Mouse (Mus musculus): Measurements from ENCODE around the gene Tsr3. TPM values are rescaled to one million over a fixed set of nuclear protein-coding genes. Genes with fewer than 3 reads are reported as not detected.

Tsr3 gene
- polyA plus RNA-seq (2015; fragmentation: Nextera tagmentation; extraction: Ambion mirVana), result 35.8 and 37.1 TPM in 2 replicates

GRCm38 (mm10) chr17:25239695-25240636 is at the start of gene Tsr3, which contains the start of gene Gnptg:
TSS of gene Tsr3 (plus strand) at chr17:25240170.
TSS of gene Gnptg (minus strand) at chr17:25240124.
- Histone ChIP-seq H3K4me2 (ENCODE audit: low read depth, low read length) (peak within 1 kb of the TSS; percentile 77), H3K27ac (ENCODE audit: low read length) (peak within 1 kb of the TSS; percentile 80), H3K4me1 (ENCODE audit: control insufficient read depth, insufficient read depth, low read length) (peaks cover 16% of the 10 kb centered on the region), H3K9ac (ENCODE audit: low read length) (peak within 1 kb of the TSS; percentile 91), H3K27me3 (ENCODE audit: control insufficient read depth, insufficient read depth, low read length) (no peaks in the 10 kb centered on the region), H3K36me3 (ENCODE audit: control insufficient read depth, insufficient read depth, low read length) (peaks cover 13% of the 10 kb centered on the region; the same call in 1 of the 2 replicates), H3K9me3 (replicated peaks; ENCODE audit: control insufficient read depth, low read length) (no peaks in the 10 kb centered on the region), H3K4me3 (replicated peaks; ENCODE audit: low read length) (peak within 1 kb of the TSS; percentile 94)
- under 1% methylated on average over 80 of the region's 80 CpGs for WGBS
- ATAC-seq (ENCODE audit: insufficient read depth, low FRiP score), result peak; percentile 87

GRCm38 (mm10) chr17:25202401-25202800 is 37.6 kb upstream of the Tsr3 start:
- no peaks in the 10 kb centered on the region for H3K4me1 ChIP-seq (ENCODE audit: control insufficient read depth, insufficient read depth, low read length)
- ATAC-seq (ENCODE audit: insufficient read depth, low FRiP score), result no peak
- H3K4me2 ChIP-seq (ENCODE audit: low read depth, low read length), result no peak overlapping the region
- H3K36me3 ChIP-seq (ENCODE audit: control insufficient read depth, insufficient read depth, low read length), result peaks cover 23% of the 10 kb centered on the region; the same call in 1 of the 2 replicates
- H3K27me3 ChIP-seq (ENCODE audit: control insufficient read depth, insufficient read depth, low read length), result no peaks in the 10 kb centered on the region
- 89% methylated on average over 4 of the region's 4 CpGs for WGBS
- H3K9me3 ChIP-seq (replicated peaks; ENCODE audit: control insufficient read depth, low read length), result no peaks in the 10 kb centered on the region
- no peak overlapping the region for H3K27ac ChIP-seq (ENCODE audit: low read length)
- no peak overlapping the region for H3K9ac ChIP-seq (ENCODE audit: low read length)
- H3K4me3 ChIP-seq (replicated peaks; ENCODE audit: low read length), result no peak overlapping the region

DNA sequence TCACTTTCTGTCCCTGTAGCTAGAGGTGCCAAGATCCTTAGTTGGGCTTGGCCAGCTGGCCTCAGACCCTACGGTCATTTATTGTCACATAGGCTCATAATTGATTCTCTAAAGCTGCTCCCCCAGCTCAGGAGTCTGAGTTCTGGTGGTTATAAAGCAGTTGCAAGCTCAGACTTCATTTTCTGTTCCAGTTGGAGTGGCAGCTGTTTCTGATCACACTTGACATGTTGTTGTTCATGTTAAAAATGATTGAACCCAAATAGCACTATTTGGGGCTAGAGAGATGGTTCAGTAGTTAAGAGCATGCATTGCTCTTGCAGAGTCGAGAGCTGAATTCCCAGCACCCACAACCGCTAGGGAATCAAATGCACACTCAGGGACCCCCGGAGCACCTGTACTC is 30.0 kb upstream of the Tsr3 start:
- Histone ChIP-seq H3K36me3 (ENCODE audit: control insufficient read depth, insufficient read depth, low read length) (peaks cover 36% of the 10 kb centered on the region; the same call in 1 of the 2 replicates), H3K4me1 (ENCODE audit: control insufficient read depth, insufficient read depth, low read length) (no peaks in the 10 kb centered on the region), H3K9me3 (replicated peaks; ENCODE audit: control insufficient read depth, low read length) (no peaks in the 10 kb centered on the region), H3K9ac (ENCODE audit: low read length) (no peak overlapping the region), H3K27ac (ENCODE audit: low read length) (no peak overlapping the region), H3K4me3 (replicated peaks; ENCODE audit: low read length) (no peak overlapping the region), H3K27me3 (ENCODE audit: control insufficient read depth, insufficient read depth, low read length) (no peaks in the 10 kb centered on the region), H3K4me2 (ENCODE audit: low read depth, low read length) (no peak overlapping the region)
- no peak for ATAC-seq (ENCODE audit: insufficient read depth, low FRiP score)
- WGBS, result 71% methylated on average over 4 of the region's 4 CpGs

DNA sequence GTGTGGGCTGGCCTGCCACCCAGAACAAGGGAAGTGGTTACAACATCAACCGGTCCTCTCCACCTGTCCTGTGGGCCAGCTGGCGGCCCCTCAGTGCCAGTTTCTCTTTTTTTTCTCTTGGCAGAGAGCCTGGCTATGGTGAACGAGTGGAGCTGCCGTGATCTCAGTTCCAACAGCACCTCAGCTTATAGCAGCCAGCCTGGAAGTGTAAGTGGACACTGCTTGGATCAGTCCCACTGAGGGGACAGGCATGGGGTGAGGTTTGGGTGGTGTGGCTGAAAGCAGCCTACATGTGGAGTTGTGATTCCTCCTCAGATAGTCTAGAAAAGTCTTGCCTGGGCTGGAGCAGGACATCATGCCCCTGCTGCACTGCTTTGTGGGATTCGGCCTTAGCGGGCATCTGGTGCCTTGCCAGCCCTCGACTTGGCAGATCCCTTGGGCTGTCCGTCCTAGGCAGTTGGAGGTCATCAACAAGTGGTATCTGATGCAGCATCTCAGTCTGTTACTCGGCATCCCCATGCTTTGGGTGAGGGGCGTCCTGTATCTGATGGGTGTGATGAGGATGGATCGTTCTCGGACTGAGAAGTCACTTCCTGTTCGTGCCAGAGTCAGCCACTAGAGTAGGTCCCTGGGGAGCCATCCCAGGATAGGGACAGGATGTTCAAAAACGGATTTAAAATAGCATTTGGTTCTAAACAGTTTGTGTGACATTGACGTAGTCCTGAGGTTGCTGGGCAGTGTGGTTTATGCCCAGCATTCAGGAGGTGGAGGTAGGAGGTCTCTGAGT is 29.1 kb upstream of the Tsr3 start:
- no peaks in the 10 kb centered on the region for H3K27me3 ChIP-seq (ENCODE audit: control insufficient read depth, insufficient read depth, low read length)
- H3K9ac ChIP-seq (ENCODE audit: low read length), result no peak overlapping the region
- H3K9me3 ChIP-seq (replicated peaks; ENCODE audit: control insufficient read depth, low read length), result no peaks in the 10 kb centered on the region
- WGBS, result 80% methylated on average over 15 of the region's 15 CpGs
- no peak overlapping the region for H3K27ac ChIP-seq (ENCODE audit: low read length)
- H3K4me1 ChIP-seq (ENCODE audit: control insufficient read depth, insufficient read depth, low read length), result no peaks in the 10 kb centered on the region
- H3K4me2 ChIP-seq (ENCODE audit: low read depth, low read length), result no peak overlapping the region
- ATAC-seq (ENCODE audit: insufficient read depth, low FRiP score), result no peak
- H3K4me3 ChIP-seq (replicated peaks; ENCODE audit: low read length), result no peak overlapping the region
- peaks cover 37% of the 10 kb centered on the region; the same call in 1 of the 2 replicates for H3K36me3 ChIP-seq (ENCODE audit: control insufficient read depth, insufficient read depth, low read length)

- peaks cover 41% of the 10 kb centered on the region; the same call in 1 of the 2 replicates for H3K36me3 ChIP-seq (ENCODE audit: control insufficient read depth, insufficient read depth, low read length)
- H3K9me3 ChIP-seq (replicated peaks; ENCODE audit: control insufficient read depth, low read length), result no peaks in the 10 kb centered on the region
- WGBS, result 78% methylated on average over 4 of the region's 4 CpGs
- H3K27me3 ChIP-seq (ENCODE audit: control insufficient read depth, insufficient read depth, low read length), result no peaks in the 10 kb centered on the region
- no peak for ATAC-seq (ENCODE audit: insufficient read depth, low FRiP score)
- no peak overlapping the region for H3K4me3 ChIP-seq (replicated peaks; ENCODE audit: low read length)
- no peak overlapping the region for H3K4me2 ChIP-seq (ENCODE audit: low read depth, low read length)
- no peaks in the 10 kb centered on the region for H3K4me1 ChIP-seq (ENCODE audit: control insufficient read depth, insufficient read depth, low read length)
- no peak overlapping the region for H3K27ac ChIP-seq (ENCODE audit: low read length)
- no peak overlapping the region for H3K9ac ChIP-seq (ENCODE audit: low read length)
Observed at GRCm38 (mm10) chr17:25211705-25212104, 28.3 kb upstream of the Tsr3 start.

- peaks cover 25% of the 10 kb centered on the region; the same call in 1 of the 2 replicates for H3K36me3 ChIP-seq (ENCODE audit: control insufficient read depth, insufficient read depth, low read length)
Observed at GRCm38 (mm10) chr17:25215431-25215830, 24.5 kb upstream of the Tsr3 start.

DNA sequence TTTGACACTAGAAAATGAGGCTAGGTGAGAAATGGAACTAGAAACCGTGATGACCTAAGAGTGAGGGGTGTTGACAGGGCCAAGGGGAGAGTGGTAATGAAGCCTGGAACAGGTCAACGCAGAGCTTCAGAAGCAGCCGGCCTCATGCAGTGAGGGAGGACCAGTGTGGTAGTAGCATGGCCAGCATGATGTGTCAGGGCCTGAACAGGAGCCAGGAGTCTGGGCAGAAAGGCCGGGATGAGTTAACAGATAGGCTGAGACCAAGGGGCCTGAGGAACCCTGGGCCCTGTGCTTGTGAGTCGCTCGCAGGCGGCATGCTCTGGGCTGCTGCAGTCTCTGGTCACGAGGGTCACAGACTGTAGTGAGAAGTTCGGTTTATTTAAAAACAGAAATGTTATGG is 21.0 kb upstream of the Tsr3 start:
- no peak for ATAC-seq (ENCODE audit: insufficient read depth, low FRiP score)
- no peaks in the 10 kb centered on the region for H3K27me3 ChIP-seq (ENCODE audit: control insufficient read depth, insufficient read depth, low read length)
- no peak overlapping the region for H3K4me2 ChIP-seq (ENCODE audit: low read depth, low read length)
- WGBS, result 89% methylated on average over 9 of the region's 9 CpGs
- H3K4me3 ChIP-seq (replicated peaks; ENCODE audit: low read length), result no peak overlapping the region
- peaks cover 18% of the 10 kb centered on the region; the same call in 1 of the 2 replicates for H3K36me3 ChIP-seq (ENCODE audit: control insufficient read depth, insufficient read depth, low read length)
- no peak overlapping the region for H3K27ac ChIP-seq (ENCODE audit: low read length)
- H3K4me1 ChIP-seq (ENCODE audit: control insufficient read depth, insufficient read depth, low read length), result peaks cover 15% of the 10 kb centered on the region
- no peaks in the 10 kb centered on the region for H3K9me3 ChIP-seq (replicated peaks; ENCODE audit: control insufficient read depth, low read length)
- no peak overlapping the region for H3K9ac ChIP-seq (ENCODE audit: low read length)

More at GRCm38 (mm10) chr17:25215431-25215830, 24.5 kb upstream of the Tsr3 start:
- Histone ChIP-seq H3K4me3 (replicated peaks; ENCODE audit: low read length) (no peak overlapping the region), H3K27ac (ENCODE audit: low read length) (no peak overlapping the region), H3K9me3 (replicated peaks; ENCODE audit: control insufficient read depth, low read length) (no peaks in the 10 kb centered on the region), H3K9ac (ENCODE audit: low read length) (no peak overlapping the region), H3K4me2 (ENCODE audit: low read depth, low read length) (no peak overlapping the region), H3K27me3 (ENCODE audit: control insufficient read depth, insufficient read depth, low read length) (no peaks in the 10 kb centered on the region), H3K4me1 (ENCODE audit: control insufficient read depth, insufficient read depth, low read length) (no peaks in the 10 kb centered on the region)
- WGBS, result 77% methylated on average over 3 of the region's 3 CpGs
- no peak for ATAC-seq (ENCODE audit: insufficient read depth, low FRiP score)

- Histone ChIP-seq H3K4me3 (replicated peaks; ENCODE audit: low read length) (no peak overlapping the region), H3K4me2 (ENCODE audit: low read depth, low read length) (no peak overlapping the region), H3K9me3 (replicated peaks; ENCODE audit: control insufficient read depth, low read length) (no peaks in the 10 kb centered on the region), H3K27me3 (ENCODE audit: control insufficient read depth, insufficient read depth, low read length) (no peaks in the 10 kb centered on the region), H3K4me1 (ENCODE audit: control insufficient read depth, insufficient read depth, low read length) (peaks cover 15% of the 10 kb centered on the region), H3K27ac (ENCODE audit: low read length) (no peak overlapping the region), H3K36me3 (ENCODE audit: control insufficient read depth, insufficient read depth, low read length) (peaks cover 10% of the 10 kb centered on the region; the same call in 1 of the 2 replicates), H3K9ac (ENCODE audit: low read length) (no peak overlapping the region)
- 92% methylated on average over 15 of the region's 15 CpGs for WGBS
- ATAC-seq (ENCODE audit: insufficient read depth, low FRiP score), result no peak
Observed at GRCm38 (mm10) chr17:25219492-25220295, 20.3 kb upstream of the Tsr3 start.
